Mouse (Mus musculus): Measurements from ENCODE around the gene Runx1. TPM values are rescaled to one million over a fixed set of nuclear protein-coding genes. Genes with fewer than 3 reads are reported as not detected.

Runx1 gene
- polyA plus RNA-seq, 1 experiment from 2014 or later: 2.1 TPM

GRCm38 (mm10) chr16:92812405-92812804, 13.5 kb downstream of the Runx1 start:
- Histone ChIP-seq H3K27me3 (no peaks in the 10 kb centered on the region), H3K4me2 (no peak overlapping the region), H3K27ac (no peak overlapping the region), H3K4me1 (no peaks in the 10 kb centered on the region), H3K9ac (no peak overlapping the region), H3K36me3 (no peaks in the 10 kb centered on the region), H3K9me3 (replicated peaks) (no peaks in the 10 kb centered on the region), H3K4me3 (replicated peaks) (no peak overlapping the region)
- no peak for ATAC-seq (replicated peaks; ENCODE audit: low FRiP score)
- 64% methylated on average over 3 of the region's 3 CpGs for WGBS

- WGBS: 86% methylated on average over 8 of the region's 8 CpGs
- Histone ChIP-seq H3K36me3 (no peaks in the 10 kb centered on the region), H3K27ac (no peak overlapping the region), H3K4me3 (replicated peaks) (no peak overlapping the region), H3K4me2 (no peak overlapping the region), H3K9ac (no peak overlapping the region), H3K27me3 (no peaks in the 10 kb centered on the region), H3K9me3 (replicated peaks) (no peaks in the 10 kb centered on the region), H3K4me1 (no peaks in the 10 kb centered on the region)
- ATAC-seq (replicated peaks; ENCODE audit: low FRiP score): no peak
Observed at GRCm38 (mm10) chr16:92810568-92811240, 15.2 kb downstream of the Runx1 start.

- H3K9ac ChIP-seq: no peak overlapping the region
- H3K27ac ChIP-seq: no peak overlapping the region
- H3K27me3 ChIP-seq: no peaks in the 10 kb centered on the region
- WGBS: 89% methylated on average over 8 of the region's 8 CpGs
- H3K9me3 ChIP-seq (replicated peaks): no peaks in the 10 kb centered on the region
- H3K4me1 ChIP-seq: no peaks in the 10 kb centered on the region
- H3K4me2 ChIP-seq: no peak overlapping the region
- no peak for ATAC-seq (replicated peaks; ENCODE audit: low FRiP score)
- H3K4me3 ChIP-seq (replicated peaks): no peak overlapping the region
- H3K36me3 ChIP-seq: no peaks in the 10 kb centered on the region
Observed at GRCm38 (mm10) chr16:92807772-92808171, 18.2 kb downstream of the Runx1 start.

GRCm38 (mm10) chr16:92803076-92803580, 22.8 kb downstream of the Runx1 start:
- Histone ChIP-seq H3K4me1 (no peaks in the 10 kb centered on the region), H3K9ac (no peak overlapping the region), H3K4me2 (no peak overlapping the region), H3K27ac (no peak overlapping the region), H3K27me3 (no peaks in the 10 kb centered on the region), H3K4me3 (replicated peaks) (no peak overlapping the region), H3K36me3 (no peaks in the 10 kb centered on the region), H3K9me3 (replicated peaks) (no peaks in the 10 kb centered on the region; the same call in 1 of the 2 replicates)
- no peak for ATAC-seq (replicated peaks; ENCODE audit: low FRiP score)
- 84% methylated on average over 7 of the region's 7 CpGs for WGBS

GRCm38 (mm10) chr16:92801567-92801966, 24.4 kb downstream of the Runx1 start:
- H3K4me2 ChIP-seq: no peak overlapping the region
- no peaks in the 10 kb centered on the region for H3K4me1 ChIP-seq
- WGBS: 77% methylated on average over 12 of the region's 12 CpGs
- H3K36me3 ChIP-seq: no peaks in the 10 kb centered on the region
- no peaks in the 10 kb centered on the region for H3K27me3 ChIP-seq
- no peak overlapping the region for H3K4me3 ChIP-seq (replicated peaks)
- 0 out of 2 replicates have a peak, but pooled peaks have one; percentile 40 for ATAC-seq (replicated peaks; ENCODE audit: low FRiP score)
- no peak overlapping the region for H3K27ac ChIP-seq
- no peak overlapping the region for H3K9ac ChIP-seq
- no peaks in the 10 kb centered on the region; the same call in 1 of the 2 replicates for H3K9me3 ChIP-seq (replicated peaks)

- no peaks in the 10 kb centered on the region; the same call in 1 of the 2 replicates for H3K9me3 ChIP-seq (replicated peaks)
- H3K4me2 ChIP-seq: no peak overlapping the region
- H3K27ac ChIP-seq: no peak overlapping the region
- no peak for ATAC-seq (replicated peaks; ENCODE audit: low FRiP score)
- no peaks in the 10 kb centered on the region for H3K4me1 ChIP-seq
- 81% methylated on average over 5 of the region's 5 CpGs for WGBS
- no peak overlapping the region for H3K9ac ChIP-seq
- H3K27me3 ChIP-seq: no peaks in the 10 kb centered on the region
- no peaks in the 10 kb centered on the region for H3K36me3 ChIP-seq
- no peak overlapping the region for H3K4me3 ChIP-seq (replicated peaks)
Observed at GRCm38 (mm10) chr16:92800845-92801244, 25.1 kb downstream of the Runx1 start.

GRCm38 (mm10) chr16:92799940-92800339, 26.0 kb downstream of the Runx1 start:
- Histone ChIP-seq H3K9ac (no peak overlapping the region), H3K27me3 (no peaks in the 10 kb centered on the region), H3K9me3 (replicated peaks) (no peaks in the 10 kb centered on the region; the same call in 1 of the 2 replicates), H3K4me1 (no peaks in the 10 kb centered on the region), H3K4me3 (replicated peaks) (no peak overlapping the region), H3K4me2 (no peak overlapping the region), H3K27ac (no peak overlapping the region), H3K36me3 (no peaks in the 10 kb centered on the region)
- WGBS: 93% methylated on average over 7 of the region's 7 CpGs
- no peak for ATAC-seq (replicated peaks; ENCODE audit: low FRiP score)

GRCm38 (mm10) chr16:92794197-92794596, 31.8 kb downstream of the Runx1 start:
- Histone ChIP-seq H3K27ac (no peak overlapping the region), H3K27me3 (peaks cover 6% of the 10 kb centered on the region; the same call in 1 of the 2 replicates), H3K9me3 (replicated peaks) (no peaks in the 10 kb centered on the region), H3K4me1 (no peaks in the 10 kb centered on the region), H3K36me3 (no peaks in the 10 kb centered on the region), H3K9ac (no peak overlapping the region), H3K4me3 (replicated peaks) (no peak overlapping the region), H3K4me2 (no peak overlapping the region)
- WGBS: 38% methylated on average over 6 of the region's 6 CpGs
- ATAC-seq (replicated peaks; ENCODE audit: low FRiP score): no peak

GRCm38 (mm10) chr16:92793741-92794140, 32.2 kb downstream of the Runx1 start:
- no peak for ATAC-seq (replicated peaks; ENCODE audit: low FRiP score)
- Histone ChIP-seq H3K9ac (no peak overlapping the region), H3K36me3 (no peaks in the 10 kb centered on the region), H3K4me1 (no peaks in the 10 kb centered on the region), H3K4me2 (no peak overlapping the region), H3K27me3 (peaks cover 6% of the 10 kb centered on the region; the same call in 1 of the 2 replicates), H3K4me3 (replicated peaks) (no peak overlapping the region), H3K27ac (no peak overlapping the region), H3K9me3 (replicated peaks) (no peaks in the 10 kb centered on the region)
- 63% methylated on average over 8 of the region's 8 CpGs for WGBS

- H3K4me2 ChIP-seq: no peak overlapping the region
- no peak overlapping the region for H3K4me3 ChIP-seq (replicated peaks)
- ATAC-seq (replicated peaks; ENCODE audit: low FRiP score): no peak
- H3K36me3 ChIP-seq: no peaks in the 10 kb centered on the region
- no peaks in the 10 kb centered on the region for H3K9me3 ChIP-seq (replicated peaks)
- no peaks in the 10 kb centered on the region for H3K4me1 ChIP-seq
- peaks cover 6% of the 10 kb centered on the region; the same call in 1 of the 2 replicates for H3K27me3 ChIP-seq
- no peak overlapping the region for H3K27ac ChIP-seq
- H3K9ac ChIP-seq: no peak overlapping the region
- 85% methylated on average over 4 of the region's 4 CpGs for WGBS
Observed at GRCm38 (mm10) chr16:92792905-92793304, 33.0 kb downstream of the Runx1 start.

GRCm38 (mm10) chr16:92790601-92791000, 35.3 kb downstream of the Runx1 start:
- ATAC-seq (replicated peaks; ENCODE audit: low FRiP score): no peak
- Histone ChIP-seq H3K27ac (no peak overlapping the region), H3K9me3 (replicated peaks) (no peaks in the 10 kb centered on the region), H3K36me3 (no peaks in the 10 kb centered on the region), H3K4me2 (no peak overlapping the region), H3K4me3 (replicated peaks) (no peak overlapping the region), H3K4me1 (no peaks in the 10 kb centered on the region), H3K9ac (no peak overlapping the region), H3K27me3 (peaks cover 6% of the 10 kb centered on the region; the same call in 1 of the 2 replicates)
- 68% methylated on average over 6 of the region's 6 CpGs for WGBS

GRCm38 (mm10) chr16:92789840-92790239, 36.1 kb downstream of the Runx1 start:
- Histone ChIP-seq H3K4me3 (replicated peaks) (no peak overlapping the region), H3K27me3 (peaks cover 6% of the 10 kb centered on the region; the same call in 1 of the 2 replicates), H3K4me1 (no peaks in the 10 kb centered on the region), H3K36me3 (no peaks in the 10 kb centered on the region), H3K27ac (no peak overlapping the region), H3K9ac (no peak overlapping the region), H3K9me3 (replicated peaks) (no peaks in the 10 kb centered on the region), H3K4me2 (no peak overlapping the region)
- 81% methylated on average over 4 of the region's 4 CpGs for WGBS
- ATAC-seq (replicated peaks; ENCODE audit: low FRiP score): no peak
